Mouse (Mus musculus) thymus, postnatal 0 days (tissue): ENCODE data around the gene Magi1. TPM values are rescaled to one million over a fixed set of nuclear protein-coding genes. Genes with fewer than 3 reads are reported as not detected.

Experiments
- DNase-seq: peaks from one replicate; pipeline ENCODE4 v3.0.0-alpha.2; 2015; ENCODE audit warnings: low spot score
- polyA plus RNA-seq: library from polyadenylated mRNA; unstranded; fragments of >200 nt; fragmentation: Nextera tagmentation; extraction: Ambion mirVana; gene quantifications from 2 replicates; pipeline ENCODE4 v1.2.1, GENCODE M21; 2015

Magi1 gene
- polyA plus RNA-seq, 1 experiment from 2014 or later: 1.4 TPM

- DNase-seq: no peak
Measured at GRCm38 (mm10) chr6:94116434-94117432, 167.0 kb downstream of the Magi1 start.

GRCm38 (mm10) chr6:94111833-94112232 lies 171.9 kb downstream of the Magi1 start:
- DNase-seq: no peak

GRCm38 (mm10) chr6:94107401-94108107 lies 176.2 kb downstream of the Magi1 start:
- DNase-seq: no peak

GRCm38 (mm10) chr6:94103581-94103980 lies 180.1 kb downstream of the Magi1 start:
- DNase-seq: no peak

- no peak for DNase-seq
Measured at GRCm38 (mm10) chr6:94101256-94101655, 182.5 kb downstream of the Magi1 start.

GRCm38 (mm10) chr6:94094924-94095685 lies 188.6 kb downstream of the Magi1 start:
- DNase-seq: no peak

GRCm38 (mm10) chr6:94092969-94093597 lies 190.6 kb downstream of the Magi1 start:
- DNase-seq: no peak

- no peak for DNase-seq
Measured at GRCm38 (mm10) chr6:94092500-94092899, 191.2 kb downstream of the Magi1 start.

- DNase-seq: no peak
Measured at GRCm38 (mm10) chr6:94086855-94087254, 196.9 kb downstream of the Magi1 start.

- no peak for DNase-seq
Measured at GRCm38 (mm10) chr6:94084752-94085151, 199.0 kb downstream of the Magi1 start.

GRCm38 (mm10) chr6:94083459-94083858 lies 200.3 kb downstream of the Magi1 start:
- no peak for DNase-seq

GRCm38 (mm10) chr6:94080933-94081545 lies 202.7 kb downstream of the Magi1 start:
- peak; percentile 40 for DNase-seq

GRCm38 (mm10) chr6:94078934-94079333 lies 204.8 kb downstream of the Magi1 start:
- no peak for DNase-seq

GRCm38 (mm10) chr6:94077013-94077412 lies 206.7 kb downstream of the Magi1 start:
- DNase-seq: no peak

GRCm38 (mm10) chr6:94075990-94076389 lies 207.7 kb downstream of the Magi1 start:
- DNase-seq: no peak

- DNase-seq: no peak
Measured at GRCm38 (mm10) chr6:94075228-94075627, 208.5 kb downstream of the Magi1 start.

GRCm38 (mm10) chr6:94071676-94072075 lies 212.0 kb downstream of the Magi1 start:
- DNase-seq: no peak

- no peak for DNase-seq
Measured at GRCm38 (mm10) chr6:94070702-94071101, 213.0 kb downstream of the Magi1 start.

GRCm38 (mm10) chr6:94069421-94069820 lies 214.3 kb downstream of the Magi1 start:
- no peak for DNase-seq

GRCm38 (mm10) chr6:94067741-94068450 lies 215.8 kb downstream of the Magi1 start:
- no peak for DNase-seq
